Mouse (Mus musculus) stomach, embryonic 14.5 days (tissue): ENCODE results near the gene Vipas39. TPM values are rescaled to one million over a fixed set of nuclear protein-coding genes. Genes with fewer than 3 reads are reported as not detected.
"Not testable (repeated sequence)": the region's sequence is repeated elsewhere in the genome, so short reads cannot be mapped to it uniquely, and the experiment has no call there.

Experiments used
- ATAC-seq: fragments of 200-750 bp; cut with Nextera tagmentation; 2 replicates; pipeline ENCODE4 v1.8.0; 2017; ENCODE audit warnings: low read depth, moderate TSS enrichment; ENCODE audit not compliant: insufficient number of reproducible peaks, insufficient read depth, low FRiP score
- H3K27ac ChIP-seq: fragments of 300-500 bp; sonication (generic); 2 replicates; pipeline ENCODE4 v1.5.1; 2014; ENCODE audit warnings: mild to moderate bottlenecking, low read length, moderate library complexity, mixed read lengths
- H3K27me3 ChIP-seq: fragments of 300-500 bp; sonication (generic); 2 replicates; pipeline ENCODE4 v1.6.1; 2014; ENCODE audit warnings: low read length, control low read depth, mixed read lengths; ENCODE audit not compliant: control insufficient read depth, insufficient read depth
- H3K36me3 ChIP-seq: fragments of 300-500 bp; sonication (generic); 2 replicates; pipeline ENCODE4 v1.6.1; 2014; ENCODE audit warnings: mild to moderate bottlenecking, control low read depth, low read length, moderate library complexity, mixed read lengths; ENCODE audit not compliant: control insufficient read depth, insufficient read depth
- H3K4me1 ChIP-seq: fragments of 300-500 bp; sonication (generic); 2 replicates; pipeline ENCODE4 v1.6.1; 2014; ENCODE audit warnings: low read length, control low read depth, mixed read lengths; ENCODE audit not compliant: control insufficient read depth, insufficient read depth
- H3K4me2 ChIP-seq: fragments of 300-500 bp; sonication (generic); replicated peaks from 2 replicates; pipeline ENCODE4 v1.6.1; 2014; ENCODE audit warnings: low read depth, low read length, control low read depth
- H3K4me3 ChIP-seq: fragments of 300-500 bp; sonication (generic); 2 replicates; pipeline ENCODE4 v1.5.1; 2014; ENCODE audit warnings: low read depth, low read length, control low read depth
- H3K9ac ChIP-seq: fragments of 300-500 bp; sonication (generic); replicated peaks from 2 replicates; pipeline ENCODE4 v1.6.1; 2014; ENCODE audit warnings: low read depth, mild to moderate bottlenecking, control low read depth, low read length, moderate library complexity, mixed read lengths
- H3K9me3 ChIP-seq: fragments of 300-500 bp; sonication (generic); 2 replicates; pipeline ENCODE4 v1.6.1; 2016; ENCODE audit warnings: low read depth, low read length, control low read depth; ENCODE audit not compliant: control insufficient read depth
- WGBS: fragments of 180-500 bp; shearing (Covaris S2); extraction: QIAGEN DNeasy Blood & Tissue Kit; methylation state at CpG from one replicate; pipeline ENCODE4 v1.1.7; 2014; 5-methylcytosine and 5-hydroxymethylcytosine counted together
- polyA plus RNA-seq: library from polyadenylated mRNA; unstranded; fragments of >200 nt; fragmentation: Nextera tagmentation; extraction: Ambion mirVana; gene quantifications from 2 replicates; pipeline ENCODE4 v1.2.1, GENCODE M21; 2014

The Vipas39 gene
- polyA plus RNA-seq, 1 experiment from 2014 or later = 48.3 TPM

- Histone ChIP-seq H3K27ac (no peak overlapping the region), H3K9ac (no peak overlapping the region), H3K4me3 (no peak overlapping the region), H3K4me2 (no peak overlapping the region), H3K4me1 (0 out of 2 replicates have a peak, but pooled peaks cover 5% of the 10 kb centered on the region), H3K27me3 (no peaks in the 10 kb centered on the region), H3K36me3 (peaks cover 21% of the 10 kb centered on the region), H3K9me3 (no peaks in the 10 kb centered on the region)
- no peak for ATAC-seq
- WGBS = 43% methylated on average over 3 of the region's 3 CpGs
These were observed 13.3 kb upstream of the Vipas39 start for GRCm38 (mm10) chr12:87279350-87279749.

- peaks cover 30% of the 10 kb centered on the region for H3K36me3 ChIP-seq
- H3K4me3 ChIP-seq = no peak overlapping the region
- no peaks in the 10 kb centered on the region for H3K9me3 ChIP-seq
- WGBS = 13% methylated on average over 6 of the region's 6 CpGs
- H3K4me1 ChIP-seq = 0 out of 2 replicates have a peak, but pooled peaks cover 5% of the 10 kb centered on the region
- ATAC-seq = peak; percentile 49; the same call in 1 of the 2 replicates
- no peak overlapping the region for H3K27ac ChIP-seq
- peak overlapping the region; percentile 16; the same call in 1 of the 2 replicates for H3K4me2 ChIP-seq
- no peaks in the 10 kb centered on the region for H3K27me3 ChIP-seq
- no peak overlapping the region for H3K9ac ChIP-seq
These were observed 12.2 kb upstream of the Vipas39 start for GRCm38 (mm10) chr12:87278118-87278730.

GRCm38 (mm10) chr12:87277251-87277650, 11.2 kb upstream of the Vipas39 start:
- not testable (repeated sequence) for H3K27ac ChIP-seq, ATAC-seq, H3K4me3 ChIP-seq, H3K4me2 ChIP-seq, H3K9ac ChIP-seq, H3K27me3 ChIP-seq, H3K9me3 ChIP-seq, H3K4me1 ChIP-seq
- peaks cover 40% of the 10 kb centered on the region for H3K36me3 ChIP-seq
- WGBS = 82% methylated on average over 4 of the region's 4 CpGs

- H3K9me3 ChIP-seq = no peaks in the 10 kb centered on the region
- no peak overlapping the region for H3K27ac ChIP-seq
- no peak overlapping the region for H3K4me3 ChIP-seq
- ATAC-seq = no peak
- no peak overlapping the region for H3K4me2 ChIP-seq
- peaks cover 60% of the 10 kb centered on the region for H3K36me3 ChIP-seq
- H3K9ac ChIP-seq = no peak overlapping the region
- H3K27me3 ChIP-seq = no peaks in the 10 kb centered on the region
- WGBS = 86% methylated on average over 9 of the region's 9 CpGs
- H3K4me1 ChIP-seq = 0 out of 2 replicates have a peak, but pooled peaks cover 5% of the 10 kb centered on the region
These were observed 9.1 kb upstream of the Vipas39 start for GRCm38 (mm10) chr12:87274853-87275831.

GRCm38 (mm10) chr12:87267682-87268081, 1.6 kb upstream of the Vipas39 start:
- Histone ChIP-seq H3K4me3 (peak overlapping the region; percentile 76), H3K27ac (no peak overlapping the region; the same call in 1 of the 2 replicates), H3K9ac (0 out of 2 replicates have a peak overlapping the region, but pooled peaks have one; percentile 71), H3K27me3 (no peaks in the 10 kb centered on the region), H3K4me1 (peaks cover 9% of the 10 kb centered on the region), H3K9me3 (no peaks in the 10 kb centered on the region), H3K4me2 (peak overlapping the region; percentile 83), H3K36me3 (peaks cover 46% of the 10 kb centered on the region)
- 19% methylated on average over 4 of the region's 4 CpGs for WGBS
- no peak for ATAC-seq

- H3K27ac ChIP-seq = peak overlapping the region; percentile 84
- H3K36me3 ChIP-seq = peaks cover 43% of the 10 kb centered on the region
- peak overlapping the region; percentile 83 for H3K4me2 ChIP-seq
- no peaks in the 10 kb centered on the region for H3K27me3 ChIP-seq
- H3K9ac ChIP-seq = peak overlapping the region; percentile 71
- H3K4me1 ChIP-seq = peaks cover 9% of the 10 kb centered on the region
- H3K4me3 ChIP-seq = peak overlapping the region; percentile 76
- no peaks in the 10 kb centered on the region for H3K9me3 ChIP-seq
- ATAC-seq = peak; percentile 73; the same call in 1 of the 2 replicates
- under 1% methylated on average over 31 of the region's 31 CpGs for WGBS
These were observed 959 bp upstream of the Vipas39 start for GRCm38 (mm10) chr12:87266827-87267603.

- Histone ChIP-seq H3K4me1 (peaks cover 9% of the 10 kb centered on the region), H3K36me3 (peaks cover 40% of the 10 kb centered on the region), H3K27me3 (no peaks in the 10 kb centered on the region), H3K9me3 (no peaks in the 10 kb centered on the region), H3K27ac (peak overlapping the region; percentile 40; the same call in 1 of the 2 replicates), H3K4me2 (peak overlapping the region; percentile 71), H3K4me3 (peak overlapping the region; percentile 76), H3K9ac (peak overlapping the region; percentile 75)
- 15% methylated on average over 11 of the region's 11 CpGs for WGBS
- ATAC-seq = no peak
These were observed 612 bp downstream of the Vipas39 start for GRCm38 (mm10) chr12:87265444-87265843.

GRCm38 (mm10) chr12:87260562-87260961, 5.5 kb downstream of the Vipas39 start:
- no peaks in the 10 kb centered on the region for H3K9me3 ChIP-seq
- H3K27ac ChIP-seq = no peak overlapping the region
- H3K9ac ChIP-seq = no peak overlapping the region
- H3K4me3 ChIP-seq = no peak overlapping the region
- ATAC-seq = no peak
- H3K36me3 ChIP-seq = peaks cover 57% of the 10 kb centered on the region
- WGBS = 98% methylated on average over 8 of the region's 8 CpGs
- no peaks in the 10 kb centered on the region for H3K4me1 ChIP-seq
- no peaks in the 10 kb centered on the region for H3K27me3 ChIP-seq
- no peak overlapping the region for H3K4me2 ChIP-seq
